In genomic region chr1:148051876-148052275, GRCm38 (mm10) we compare ENCODE assay signal across 26 mouse cellular contexts.
"Had no signal": no experiment of that assay in that cellular context is flagged by ENCODE, and none has a peak within 500 bp of the region (broad histone marks: within the 10 kb centered on the region; RNA-seq: fewer than 3 reads in every experiment).

No protein-coding gene starts in this region.

- H3K4me1 ChIP-seq: heart, embryonic 10.5 days; heart, embryonic 12.5 days; hindbrain, embryonic 10.5 days; hindbrain, embryonic 12.5 days; intestine, embryonic 15.5 days; limb, embryonic 13.5 days; limb, embryonic 15.5 days; liver, embryonic 12.5 days had no signal

- H3K4me3 ChIP-seq: heart, embryonic 10.5 days; heart, embryonic 12.5 days; hindbrain, embryonic 10.5 days; hindbrain, embryonic 12.5 days; intestine, embryonic 15.5 days; layer of hippocampus, adult 2 months; limb, embryonic 13.5 days; limb, embryonic 15.5 days; liver, embryonic 12.5 days had no signal

- H3K4me2 ChIP-seq: heart, embryonic 12.5 days; hindbrain, embryonic 12.5 days; hindbrain, embryonic 14.5 days; intestine, embryonic 15.5 days; limb, embryonic 13.5 days; limb, embryonic 15.5 days; liver, embryonic 12.5 days had no signal

- DNase-seq: gastrocnemius, postnatal 25 days; heart, adult 18-20 months; heart, postnatal 10 days; heart, postnatal 4 days; kidney, adult 18-20 months; kidney, adult 8-10 months; kidney, postnatal 10 days; kidney, postnatal 25 days; kidney, postnatal 4 days; layer of hippocampus, adult 9-11 months; layer of hippocampus, postnatal 36 days; left cerebral cortex, postnatal 4 days had no signal

- ATAC-seq: hindbrain, embryonic 16.5 days; inflammation-experienced regulatory T-cells, adult 6 months; intestine, embryonic 15.5 days; intestine, postnatal 0 days; liver, embryonic 12.5 days had no signal

- H3K9ac ChIP-seq: heart, embryonic 12.5 days; hindbrain, embryonic 12.5 days; hindbrain, embryonic 14.5 days; intestine, embryonic 15.5 days; limb, embryonic 13.5 days; limb, embryonic 15.5 days; liver, embryonic 12.5 days; liver, embryonic 14.5 days had no signal

- H3K27ac ChIP-seq: heart, embryonic 10.5 days; hindbrain, embryonic 10.5 days; hindbrain, embryonic 12.5 days; hindbrain, embryonic 14.5 days; intestine, embryonic 15.5 days; layer of hippocampus, adult 2 months; limb, embryonic 13.5 days; limb, embryonic 15.5 days; liver, embryonic 12.5 days; liver, embryonic 14.5 days had no signal

- H3K9me3 ChIP-seq: heart, embryonic 10.5 days; heart, embryonic 12.5 days; hindbrain, embryonic 10.5 days; hindbrain, embryonic 12.5 days; intestine, embryonic 15.5 days; limb, embryonic 13.5 days; limb, embryonic 15.5 days; liver, embryonic 12.5 days had no signal

- H3K27me3 ChIP-seq: heart, embryonic 12.5 days; hindbrain, embryonic 12.5 days; intestine, embryonic 15.5 days; limb, embryonic 13.5 days; limb, embryonic 15.5 days; liver, embryonic 12.5 days had no signal

- H3K36me3 ChIP-seq: heart, embryonic 10.5 days; heart, embryonic 12.5 days; hindbrain, embryonic 10.5 days; hindbrain, embryonic 12.5 days; intestine, embryonic 15.5 days; limb, embryonic 13.5 days; limb, embryonic 15.5 days; liver, embryonic 12.5 days had no signal
